Mouse (Mus musculus): ENCODE results near the gene AC170998.1. TPM values are rescaled to one million over a fixed set of nuclear protein-coding genes. Genes with fewer than 3 reads are reported as not detected.
"Not testable (repeated sequence)": the region's sequence is repeated elsewhere in the genome, so short reads cannot be mapped to it uniquely, and the experiment has no call there.

The AC170998.1 gene
- total and polyA plus RNA-seq, 3 experiments, result 0.27 to 0.52 TPM; not detected in 1

GRCm38 (mm10) chr17:28766781-28767515, 41.1 kb downstream of the AC170998.1 start:
- Histone ChIP-seq H3K79me2 (replicated peaks; ENCODE audit: control insufficient read depth, insufficient read depth, low read length) (no peaks in the 10 kb centered on the region), H3K36me3 (ENCODE audit: control insufficient read depth, insufficient read depth, low read length) (no peaks in the 10 kb centered on the region), H3K27me3 (ENCODE audit: control insufficient read depth, insufficient read depth, low read length) (peaks cover 9% of the 10 kb centered on the region), H3K9ac (ENCODE audit: low read depth, low read length) (no peak overlapping the region), H3K4me1 (ENCODE audit: control insufficient read depth, insufficient read depth, low read length) (no peaks in the 10 kb centered on the region), H3K27ac (no peak overlapping the region), H3K4me3 (no peak overlapping the region)
- TF ChIP-seq POLR2A (IDR thresholded peaks at IDR 0.05; ENCODE audit: insufficient read depth, low read depth, low read length), result no peak
- WGBS, result 77% methylated on average over 11 of the region's 11 CpGs
- no peak for DNase-seq
- intact Hi-C loops (cut with DNase I), result no loop called here

DNA sequence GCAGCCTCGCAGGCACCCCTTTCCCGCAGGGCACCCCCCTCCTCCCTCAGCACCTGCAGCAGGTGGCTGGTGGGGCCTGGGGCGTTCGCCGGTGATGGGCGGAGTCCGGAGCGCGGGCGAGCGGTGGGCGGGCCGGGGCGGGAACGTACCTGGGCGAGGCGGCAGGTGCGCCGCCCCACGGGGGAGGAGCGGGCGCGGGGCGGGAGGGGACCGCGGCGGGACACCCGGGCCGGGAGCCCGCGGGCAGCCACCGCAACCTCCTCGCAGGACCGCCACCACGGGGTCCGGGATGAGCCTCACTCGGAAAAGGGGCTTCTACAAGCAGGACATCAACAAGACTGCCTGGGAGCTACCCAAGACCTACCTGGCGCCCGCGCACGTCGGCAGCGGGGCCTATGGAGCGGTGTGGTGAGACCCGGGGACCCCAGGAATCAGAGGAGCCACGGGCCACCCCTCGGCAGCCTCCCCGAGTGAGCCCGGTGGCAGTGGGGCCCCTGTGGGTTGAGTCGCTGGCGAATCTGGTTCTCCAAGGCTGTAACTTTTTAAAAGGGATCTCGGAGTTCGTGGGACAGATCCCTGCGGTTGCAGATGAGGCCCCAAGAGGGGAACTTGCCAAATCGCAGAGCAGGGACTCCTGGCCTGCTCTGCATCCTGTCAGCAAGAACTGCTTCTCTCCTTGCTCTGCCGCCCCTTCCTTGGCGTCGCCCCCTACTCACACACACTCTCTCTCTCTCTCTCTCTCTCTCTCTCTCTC, 43.4 kb downstream of the AC170998.1 start, which contains the start of gene Mapk13:
Gene Mapk13, plus strand, starts transcription at position 177 of the 754 bp plus-strand sequence.
- Histone ChIP-seq H3K4me3 (peak within 1 kb of the TSS; percentile 32), H3K36me3 (ENCODE audit: control insufficient read depth, insufficient read depth, low read length) (no peaks in the 10 kb centered on the region), H3K79me2 (replicated peaks; ENCODE audit: control insufficient read depth, insufficient read depth, low read length) (no peaks in the 10 kb centered on the region), H3K27me3 (ENCODE audit: control insufficient read depth, insufficient read depth, low read length) (peaks cover 9% of the 10 kb centered on the region), H3K9ac (ENCODE audit: low read depth, low read length) (no peak within 1 kb of the TSS), H3K27ac (no peak within 1 kb of the TSS), H3K4me1 (ENCODE audit: control insufficient read depth, insufficient read depth, low read length) (no peaks in the 10 kb centered on the region)
- no peak for DNase-seq
- WGBS, result 3% methylated on average over 53 of the region's 58 CpGs
- intact Hi-C loops (cut with DNase I), result no loop called here
- TF ChIP-seq POLR2A (IDR thresholded peaks at IDR 0.05; ENCODE audit: insufficient read depth, low read depth, low read length) (no peak), EP300 (IDR thresholded peaks at IDR 0.05; ENCODE audit: insufficient read depth, low read depth, low read length) (no peak), CTCF (IDR thresholded peaks at IDR 0.05) (no peak)

GRCm38 (mm10) chr17:28769875-28770421, 44.1 kb downstream of the AC170998.1 start:
- Histone ChIP-seq H3K27me3 (ENCODE audit: control insufficient read depth, insufficient read depth, low read length) (peaks cover 9% of the 10 kb centered on the region), H3K36me3 (ENCODE audit: control insufficient read depth, insufficient read depth, low read length) (no peaks in the 10 kb centered on the region), H3K9ac (ENCODE audit: low read depth, low read length) (no peak overlapping the region), H3K4me1 (ENCODE audit: control insufficient read depth, insufficient read depth, low read length) (no peaks in the 10 kb centered on the region), H3K27ac (no peak overlapping the region), H3K79me2 (replicated peaks; ENCODE audit: control insufficient read depth, insufficient read depth, low read length) (no peaks in the 10 kb centered on the region), H3K4me3 (peak overlapping the region; percentile 14; the same call in 1 of the 2 replicates)
- no peak for TF ChIP-seq CTCF (IDR thresholded peaks at IDR 0.05)
- TF ChIP-seq POLR2A (IDR thresholded peaks at IDR 0.05; ENCODE audit: insufficient read depth, low read depth, low read length), result no peak
- no peak for TF ChIP-seq EP300 (IDR thresholded peaks at IDR 0.05; ENCODE audit: insufficient read depth, low read depth, low read length)
- WGBS, result 5% methylated on average over 24 of the region's 24 CpGs
- intact Hi-C loops (cut with DNase I), result no loop called here
- no peak for DNase-seq

DNA sequence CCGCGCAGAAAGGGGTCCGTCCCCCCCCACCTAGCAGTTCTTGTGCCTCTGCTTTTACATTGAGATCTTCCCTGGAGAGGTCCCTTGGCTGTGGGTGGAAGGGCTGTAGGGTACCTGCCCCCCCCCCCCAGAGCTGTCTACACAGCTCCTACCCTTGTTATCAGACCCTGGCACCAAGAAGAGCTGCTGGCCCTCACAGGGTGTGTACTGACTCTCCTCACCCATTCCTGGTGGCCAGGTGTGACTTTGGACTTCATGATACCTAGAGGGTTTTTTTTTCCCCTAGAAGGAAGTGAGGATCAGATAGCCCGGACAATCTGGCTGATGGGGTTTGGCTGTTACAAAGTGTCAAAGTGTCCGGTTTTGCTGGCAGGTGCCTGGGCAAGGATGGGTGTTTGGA, 45.4 kb downstream of the AC170998.1 start:
- Histone ChIP-seq H3K4me3 (no peak overlapping the region), H3K36me3 (ENCODE audit: control insufficient read depth, insufficient read depth, low read length) (no peaks in the 10 kb centered on the region), H3K9ac (ENCODE audit: low read depth, low read length) (no peak overlapping the region), H3K27ac (no peak overlapping the region), H3K27me3 (ENCODE audit: control insufficient read depth, insufficient read depth, low read length) (peaks cover 9% of the 10 kb centered on the region), H3K79me2 (replicated peaks; ENCODE audit: control insufficient read depth, insufficient read depth, low read length) (no peaks in the 10 kb centered on the region), H3K4me1 (ENCODE audit: control insufficient read depth, insufficient read depth, low read length) (no peaks in the 10 kb centered on the region)
- no peak for DNase-seq
- no peak for TF ChIP-seq POLR2A (IDR thresholded peaks at IDR 0.05; ENCODE audit: insufficient read depth, low read depth, low read length)
- TF ChIP-seq EP300 (IDR thresholded peaks at IDR 0.05; ENCODE audit: insufficient read depth, low read depth, low read length), result no peak
- TF ChIP-seq CTCF (IDR thresholded peaks at IDR 0.05), result no peak
- intact Hi-C loops (cut with DNase I), result no loop called here
- 86% methylated on average over 5 of the region's 5 CpGs for WGBS

GRCm38 (mm10) chr17:28774303-28774702, 48.4 kb downstream of the AC170998.1 start:
- not testable (repeated sequence) for H3K27ac ChIP-seq

DNA sequence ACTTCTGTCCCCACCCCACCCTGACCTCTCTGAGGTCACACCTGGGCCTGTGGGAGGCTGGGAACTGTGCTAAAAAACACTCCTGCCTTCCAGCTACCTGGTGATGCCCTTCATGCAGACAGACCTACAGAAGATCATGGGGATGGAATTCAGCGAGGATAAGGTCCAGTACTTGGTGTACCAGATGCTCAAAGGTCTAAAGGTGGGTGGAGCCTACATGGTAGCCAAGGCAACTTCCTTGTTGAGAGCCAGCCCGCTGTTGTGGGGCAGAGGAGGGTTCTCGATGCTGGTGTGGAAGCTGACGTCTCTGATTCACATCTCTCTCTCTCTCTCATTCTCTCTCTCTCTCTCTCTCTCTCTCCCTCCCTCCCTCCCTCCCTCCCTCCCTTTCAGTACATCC, 49.3 kb downstream of the AC170998.1 start:
- intact Hi-C loops (cut with DNase I), result loop anchor here (5.0 kb wide), 1 partner anchor 152 kb away; no protein-coding TSS in a partner anchor
- Histone ChIP-seq H3K36me3 (ENCODE audit: control insufficient read depth, insufficient read depth, low read length) (no peaks in the 10 kb centered on the region), H3K4me1 (ENCODE audit: control insufficient read depth, insufficient read depth, low read length) (no peaks in the 10 kb centered on the region), H3K27ac (no peak overlapping the region), H3K27me3 (ENCODE audit: control insufficient read depth, insufficient read depth, low read length) (no peaks in the 10 kb centered on the region), H3K4me3 (no peak overlapping the region), H3K79me2 (replicated peaks; ENCODE audit: control insufficient read depth, insufficient read depth, low read length) (no peaks in the 10 kb centered on the region), H3K9ac (ENCODE audit: low read depth, low read length) (no peak overlapping the region)
- no peak for DNase-seq
- TF ChIP-seq POLR2A (IDR thresholded peaks at IDR 0.05; ENCODE audit: insufficient read depth, low read depth, low read length), result no peak
- TF ChIP-seq EP300 (IDR thresholded peaks at IDR 0.05; ENCODE audit: insufficient read depth, low read depth, low read length), result no peak
- TF ChIP-seq CTCF (IDR thresholded peaks at IDR 0.05), result no peak
- 82% methylated on average over 4 of the region's 4 CpGs for WGBS

More at GRCm38 (mm10) chr17:28774303-28774702, 48.4 kb downstream of the AC170998.1 start:
- H3K4me3 ChIP-seq; intact Hi-C loops (cut with DNase I); H3K79me2 ChIP-seq (replicated peaks; ENCODE audit: control insufficient read depth, insufficient read depth, low read length); H3K4me1 ChIP-seq (ENCODE audit: control insufficient read depth, insufficient read depth, low read length); H3K27me3 ChIP-seq (ENCODE audit: control insufficient read depth, insufficient read depth, low read length); DNase-seq; H3K9ac ChIP-seq (ENCODE audit: low read depth, low read length); H3K36me3 ChIP-seq (ENCODE audit: control insufficient read depth, insufficient read depth, low read length): not testable (repeated sequence)
- WGBS, result 90% methylated on average over 9 of the region's 9 CpGs

Other genes with a start within 250 kb of the AC170998.1 start
- gene Fkbp5, start 208.6 kb upstream of the AC170998.1 start, total RNA-seq (2021), result 10 to 100 TPM; 63.3 to 70.2 TPM
- 7.8 and 8.5 TPM in 2 replicates for gene Fkbp5, start 208.6 kb upstream of the AC170998.1 start, polyA plus RNA-seq (2012; rRNA removed)
- gene Armc12, start 195.3 kb upstream of the AC170998.1 start, total RNA-seq (2021), result not detected
- 0.33 and 0.47 TPM in 2 replicates for gene Armc12, start 195.3 kb upstream of the AC170998.1 start, polyA plus RNA-seq (2012; rRNA removed)
- not detected for gene Clpsl2, start 176.7 kb upstream of the AC170998.1 start, total RNA-seq (2021)
- gene Clpsl2, start 176.7 kb upstream of the AC170998.1 start, polyA plus RNA-seq (2012; rRNA removed), result not detected in 2 replicates
- gene Clps, start 165.3 kb upstream of the AC170998.1 start, total RNA-seq (2021), result not detected
- 0.90 and 2.0 TPM in 2 replicates for gene Clps, start 165.3 kb upstream of the AC170998.1 start, polyA plus RNA-seq (2012; rRNA removed)
- not detected for gene Lhfpl5, start 150.4 kb upstream of the AC170998.1 start, total RNA-seq (2021)
- gene Lhfpl5, start 150.4 kb upstream of the AC170998.1 start, polyA plus RNA-seq (2012; rRNA removed), result 0.18 and 0.20 TPM in 2 replicates
- 10 to 100 TPM; 32.1 to 32.6 TPM for gene Srpk1, start 103.4 kb upstream of the AC170998.1 start, total RNA-seq (2021)
- 11.9 and 19.6 TPM in 2 replicates for gene Srpk1, start 103.4 kb upstream of the AC170998.1 start, polyA plus RNA-seq (2012; rRNA removed)
- under 1 TPM; 0.26 to 0.70 TPM for gene Slc26a8, start 35.9 kb upstream of the AC170998.1 start, total RNA-seq (2021)
- 0.73 and 1.3 TPM in 2 replicates for gene Slc26a8, start 35.9 kb upstream of the AC170998.1 start, polyA plus RNA-seq (2012; rRNA removed)
- gene Mapk14, start 34.8 kb upstream of the AC170998.1 start, total RNA-seq (2021), result 10 to 100 TPM; 50.1 to 52.8 TPM
- gene Mapk14, start 34.8 kb upstream of the AC170998.1 start, polyA plus RNA-seq (2012; rRNA removed), result 51.3 and 95.3 TPM in 2 replicates
- gene Mapk13, start 43.2 kb downstream of the AC170998.1 start, total RNA-seq (2021), result under 1 TPM; 0.48 to 0.52 TPM
- 0.38 and 0.78 TPM in 2 replicates for gene Mapk13, start 43.2 kb downstream of the AC170998.1 start, polyA plus RNA-seq (2012; rRNA removed)
- 10 to 100 TPM; 12.0 to 15.8 TPM for gene Brpf3, start 75.0 kb downstream of the AC170998.1 start, total RNA-seq (2021)
- gene Brpf3, start 75.0 kb downstream of the AC170998.1 start, polyA plus RNA-seq (2012; rRNA removed), result 14.0 and 14.2 TPM in 2 replicates
- gene Pnpla1, start 132.3 kb downstream of the AC170998.1 start, total RNA-seq (2021), result not detected
- gene Pnpla1, start 132.3 kb downstream of the AC170998.1 start, polyA plus RNA-seq (2012; rRNA removed), result 0.02 TPM in 1 of 2 replicates, not detected in the other
- not detected for gene 4930539E08Rik, start 189.2 kb downstream of the AC170998.1 start, total RNA-seq (2021)
- gene 4930539E08Rik, start 189.2 kb downstream of the AC170998.1 start, polyA plus RNA-seq (2012; rRNA removed), result 0.08 and 0.23 TPM in 2 replicates
- gene Pxt1, start 217.8 kb downstream of the AC170998.1 start, total RNA-seq (2021), result under 1 TPM in 1 of 2 experiments, not detected in 1; 0.52 TPM
- gene Pxt1, start 217.8 kb downstream of the AC170998.1 start, polyA plus RNA-seq (2012; rRNA removed), result 0.14 and 0.29 TPM in 2 replicates
- gene Kctd20, start 225.9 kb downstream of the AC170998.1 start, total RNA-seq (2021), result 10 to 100 TPM; 55.7 to 55.8 TPM
- 23.8 and 44.7 TPM in 2 replicates for gene Kctd20, start 225.9 kb downstream of the AC170998.1 start, polyA plus RNA-seq (2012; rRNA removed)

Data from heart, adult 2 months (tissue).